Mouse (Mus musculus): ENCODE measurements around the gene Slx4. TPM values are rescaled to one million over a fixed set of nuclear protein-coding genes. Genes with fewer than 3 reads are reported as not detected.
A peak's percentile ranks its signal among the peaks of the same experiment; 100 is the strongest.
"Not testable (repeated sequence)": the region's sequence is repeated elsewhere in the genome, so short reads cannot be mapped to it uniquely, and the experiment has no call there.

Slx4 gene
- polyA plus RNA-seq, 1 experiment from 2014 or later, result 22.5 TPM

DNA sequence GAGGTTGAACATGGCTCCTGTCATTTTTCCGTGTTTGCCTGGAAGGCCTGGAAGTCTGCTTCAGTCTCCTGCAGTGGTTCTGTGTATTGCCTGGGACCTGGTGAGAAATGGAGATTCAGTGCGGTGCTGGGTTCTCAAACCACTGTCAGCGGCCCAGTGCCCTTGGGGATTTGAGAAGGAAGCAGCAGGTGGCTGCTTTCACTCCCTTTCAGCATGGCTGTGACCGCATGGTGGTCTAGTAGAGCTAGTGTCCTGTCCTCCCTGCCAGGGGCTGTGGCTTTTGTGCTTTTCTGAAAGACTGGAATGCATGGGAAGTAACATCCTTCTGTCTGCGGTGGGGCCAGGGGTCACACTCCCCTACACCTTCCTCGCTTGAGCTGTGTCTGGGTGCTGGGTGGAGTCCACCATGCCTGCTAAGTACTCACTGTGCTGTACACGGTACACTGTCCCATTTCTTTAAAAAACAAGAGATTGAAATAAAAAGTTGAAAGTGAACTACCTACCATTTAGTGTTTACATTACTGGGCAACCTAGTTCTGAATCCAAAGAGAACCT, 20.3 kb downstream of the Slx4 start:
- no peak overlapping the region for H3K4me3 ChIP-seq
- no peak overlapping the region for H3K27ac ChIP-seq (replicated peaks)
- no peaks in the 10 kb centered on the region for H3K4me1 ChIP-seq
- no peaks in the 10 kb centered on the region for H3K9me3 ChIP-seq (replicated peaks)
- H3K36me3 ChIP-seq, result peaks cover 100% of the 10 kb centered on the region
- no peak for DNase-seq (ENCODE audit: low spot score)
- H3K27me3 ChIP-seq (ENCODE audit: low read depth, poor library complexity, severe bottlenecking), result no peaks in the 10 kb centered on the region
- WGBS, result 56% methylated on average over 7 of the region's 7 CpGs

DNA sequence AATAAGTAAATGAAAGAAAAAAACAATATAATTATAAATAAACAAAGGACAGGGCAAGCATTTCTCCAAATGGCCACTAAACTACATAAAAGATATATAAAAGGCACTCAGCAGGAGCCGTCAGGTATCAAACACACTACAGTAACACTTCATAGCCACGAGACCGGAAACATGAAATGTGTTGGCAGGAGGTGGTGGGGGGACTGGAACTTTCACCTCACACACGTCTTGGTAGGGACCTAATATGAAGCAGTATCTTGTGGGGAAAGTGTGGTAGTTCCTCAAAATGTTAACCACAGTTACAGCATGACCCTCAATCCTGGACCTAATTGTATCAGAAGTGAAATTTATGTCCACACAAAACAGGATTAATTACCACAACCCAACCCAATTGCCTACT, 21.4 kb downstream of the Slx4 start:
- no peak for DNase-seq (ENCODE audit: low spot score)
- Histone ChIP-seq H3K27ac (replicated peaks) (no peak overlapping the region), H3K4me1 (no peaks in the 10 kb centered on the region), H3K27me3 (ENCODE audit: low read depth, poor library complexity, severe bottlenecking) (no peaks in the 10 kb centered on the region), H3K9me3 (replicated peaks) (no peaks in the 10 kb centered on the region), H3K36me3 (peaks cover 100% of the 10 kb centered on the region), H3K4me3 (no peak overlapping the region)
- WGBS, result 91% methylated on average over 4 of the region's 4 CpGs

DNA sequence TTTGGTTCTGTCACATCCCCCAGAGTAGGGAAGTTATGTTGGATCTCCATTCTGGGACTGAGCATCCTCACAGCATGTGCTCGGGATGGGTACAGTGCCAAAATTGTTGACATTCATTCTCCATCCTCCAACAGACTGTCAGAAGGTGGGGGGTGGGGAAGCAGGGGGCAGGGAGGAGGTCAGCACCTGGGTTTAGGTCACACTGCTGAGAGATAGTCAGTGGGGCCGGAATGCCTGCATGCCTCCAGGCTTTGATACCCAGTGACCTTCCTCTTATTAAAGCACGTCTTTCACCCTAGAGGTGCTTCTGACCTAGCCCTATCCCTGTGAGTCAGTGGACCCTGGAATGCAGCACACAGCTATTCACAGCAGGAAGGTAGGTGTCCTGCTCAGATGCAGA, 26.9 kb downstream of the Slx4 start:
- Histone ChIP-seq H3K9me3 (replicated peaks) (no peaks in the 10 kb centered on the region), H3K36me3 (peaks cover 45% of the 10 kb centered on the region), H3K27me3 (ENCODE audit: low read depth, poor library complexity, severe bottlenecking) (no peaks in the 10 kb centered on the region), H3K4me1 (no peaks in the 10 kb centered on the region; the same call in 1 of the 2 replicates), H3K4me3 (no peak overlapping the region), H3K27ac (replicated peaks) (no peak overlapping the region)
- 54% methylated on average over 3 of the region's 3 CpGs for WGBS
- DNase-seq (ENCODE audit: low spot score), result no peak

DNA sequence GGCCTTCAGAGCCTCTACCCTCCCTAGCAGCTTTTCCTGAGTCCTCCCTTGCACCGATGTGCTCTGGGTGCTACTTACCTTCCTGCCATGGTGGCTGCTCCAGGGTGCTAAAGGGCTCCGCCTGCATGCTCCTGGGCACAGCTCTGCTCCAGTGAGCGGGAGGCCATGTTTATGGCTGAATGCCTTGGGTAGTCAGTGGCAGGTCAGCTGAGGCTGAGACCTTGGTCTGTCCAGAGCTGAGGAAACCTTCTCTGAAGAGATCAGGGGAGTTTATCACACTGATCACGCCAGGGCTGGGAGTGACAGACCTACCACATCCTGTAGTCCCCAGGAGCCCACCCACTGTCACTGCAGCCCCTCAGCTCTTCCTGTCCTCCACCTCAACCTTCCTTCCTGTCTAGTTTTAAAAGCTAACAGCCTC, 27.3 kb downstream of the Slx4 start, which contains the start of gene Nlrc3:
Gene Nlrc3 (minus strand): TSS at position 382 of the 421 bp plus-strand sequence.
- H3K27me3 ChIP-seq (ENCODE audit: low read depth, poor library complexity, severe bottlenecking), result no peaks in the 10 kb centered on the region
- no peaks in the 10 kb centered on the region for H3K9me3 ChIP-seq (replicated peaks)
- 0 out of 2 replicates have a peak within 1 kb of the TSS, but pooled peaks have one; percentile 19 for H3K27ac ChIP-seq (replicated peaks)
- WGBS, result 79% methylated on average over 4 of the region's 4 CpGs
- peaks cover 41% of the 10 kb centered on the region for H3K36me3 ChIP-seq
- no peak within 1 kb of the TSS for H3K4me3 ChIP-seq
- no peak for DNase-seq (ENCODE audit: low spot score)
- no peaks in the 10 kb centered on the region; the same call in 1 of the 2 replicates for H3K4me1 ChIP-seq

DNA sequence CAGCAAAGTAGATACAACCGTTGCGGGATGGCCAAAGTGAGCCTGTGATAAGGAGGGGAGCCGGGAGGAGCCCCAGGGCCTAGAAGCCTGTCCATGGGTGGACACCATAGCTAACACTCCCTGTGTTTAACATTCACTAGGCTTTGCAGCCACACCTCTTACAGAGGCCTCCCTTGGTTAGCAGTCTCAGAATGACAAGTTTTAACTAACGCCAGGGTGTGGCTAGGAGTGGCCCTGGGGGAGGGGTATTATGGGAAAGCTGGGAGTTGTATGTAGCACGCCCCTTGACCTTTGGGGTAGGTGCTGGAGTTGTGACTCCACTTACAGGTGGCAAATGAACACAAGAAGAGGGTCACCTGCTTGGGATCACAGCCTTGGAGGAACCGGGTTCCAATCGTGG, 27.9 kb downstream of the Slx4 start:
- 86% methylated on average over 7 of the region's 7 CpGs for WGBS
- no peak overlapping the region for H3K27ac ChIP-seq (replicated peaks)
- no peak for DNase-seq (ENCODE audit: low spot score)

DNA sequence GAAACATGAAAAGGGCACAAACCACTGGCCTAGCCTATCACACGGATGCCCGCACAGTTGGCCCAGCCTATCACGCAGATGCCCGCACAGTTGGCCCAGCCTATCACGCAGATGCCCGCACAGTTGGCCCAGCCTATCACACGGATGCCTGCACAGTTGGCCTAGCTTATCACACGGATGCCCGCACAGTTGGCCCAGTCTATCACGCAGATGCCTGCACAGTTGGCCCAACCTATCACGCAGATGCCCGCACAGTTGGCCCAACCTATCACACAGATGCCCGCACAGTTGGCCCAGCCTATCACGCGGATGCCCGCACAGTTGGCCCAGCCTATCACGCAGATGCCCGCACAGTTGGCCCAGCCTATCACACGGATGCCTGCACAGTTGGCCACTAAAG, 29.1 kb downstream of the Slx4 start:
- WGBS, result 91% methylated on average over 19 of the region's 19 CpGs
- not testable (repeated sequence) for H3K4me3 ChIP-seq; H3K27me3 ChIP-seq (ENCODE audit: low read depth, poor library complexity, severe bottlenecking); H3K27ac ChIP-seq (replicated peaks); DNase-seq (ENCODE audit: low spot score); H3K4me1 ChIP-seq; H3K9me3 ChIP-seq (replicated peaks)
- peaks cover 23% of the 10 kb centered on the region for H3K36me3 ChIP-seq

More for the DNA sequence above, 27.9 kb downstream of the Slx4 start:
- H3K27me3 ChIP-seq (ENCODE audit: low read depth, poor library complexity, severe bottlenecking), result no peaks in the 10 kb centered on the region
- H3K4me1 ChIP-seq, result no peaks in the 10 kb centered on the region; the same call in 1 of the 2 replicates
- H3K9me3 ChIP-seq (replicated peaks), result no peaks in the 10 kb centered on the region
- no peak overlapping the region for H3K4me3 ChIP-seq
- peaks cover 35% of the 10 kb centered on the region for H3K36me3 ChIP-seq

DNA sequence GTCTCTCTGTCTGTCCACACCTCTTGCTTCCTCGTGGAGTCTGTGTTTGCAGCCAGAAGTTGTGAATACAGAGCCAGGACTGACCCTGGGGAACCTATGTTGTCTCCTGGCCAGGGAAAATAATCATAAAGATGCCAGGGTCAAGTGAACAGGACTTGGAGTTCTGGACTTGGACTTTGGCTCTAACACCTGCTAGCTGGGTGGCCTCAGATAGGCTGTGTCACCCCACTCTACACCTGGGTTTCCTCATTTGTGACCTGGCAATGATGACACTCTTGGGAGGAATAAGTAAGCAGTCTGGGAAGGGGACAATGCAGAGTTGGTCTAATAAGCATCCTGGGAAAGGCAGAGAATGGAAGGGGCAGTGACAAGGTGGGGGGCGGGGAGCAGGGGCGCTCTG, 38.0 kb downstream of the Slx4 start:
- H3K27ac ChIP-seq (replicated peaks), result no peak overlapping the region
- H3K4me1 ChIP-seq, result no peaks in the 10 kb centered on the region
- WGBS, result 88% methylated on average over 3 of the region's 3 CpGs
- no peaks in the 10 kb centered on the region for H3K36me3 ChIP-seq
- no peak for DNase-seq (ENCODE audit: low spot score)
- H3K9me3 ChIP-seq (replicated peaks), result no peaks in the 10 kb centered on the region
- no peaks in the 10 kb centered on the region for H3K27me3 ChIP-seq (ENCODE audit: low read depth, poor library complexity, severe bottlenecking)
- no peak overlapping the region for H3K4me3 ChIP-seq

DNA sequence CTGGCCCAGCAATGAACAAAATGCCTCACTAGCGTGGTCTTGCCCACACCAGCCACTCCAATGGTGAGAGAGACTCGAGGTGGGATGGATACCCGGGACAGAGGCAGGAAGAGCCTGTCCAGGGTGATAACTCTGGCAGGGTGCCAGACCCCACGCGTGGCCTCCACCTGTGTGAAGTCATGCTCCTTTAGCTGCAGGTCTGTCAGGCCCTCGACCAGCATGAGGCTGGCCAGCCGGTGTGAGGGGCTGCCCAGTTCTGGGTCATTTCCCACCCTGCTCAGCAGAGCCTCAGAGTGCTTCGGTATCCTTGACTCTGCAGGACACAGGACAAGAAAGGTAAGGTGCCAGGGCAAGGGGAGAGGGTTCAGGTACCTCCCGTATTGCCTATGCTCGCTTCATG, 38.6 kb downstream of the Slx4 start:
- 85% methylated on average over 10 of the region's 10 CpGs for WGBS
- DNase-seq (ENCODE audit: low spot score), result no peak
- no peaks in the 10 kb centered on the region for H3K27me3 ChIP-seq (ENCODE audit: low read depth, poor library complexity, severe bottlenecking)

DNA sequence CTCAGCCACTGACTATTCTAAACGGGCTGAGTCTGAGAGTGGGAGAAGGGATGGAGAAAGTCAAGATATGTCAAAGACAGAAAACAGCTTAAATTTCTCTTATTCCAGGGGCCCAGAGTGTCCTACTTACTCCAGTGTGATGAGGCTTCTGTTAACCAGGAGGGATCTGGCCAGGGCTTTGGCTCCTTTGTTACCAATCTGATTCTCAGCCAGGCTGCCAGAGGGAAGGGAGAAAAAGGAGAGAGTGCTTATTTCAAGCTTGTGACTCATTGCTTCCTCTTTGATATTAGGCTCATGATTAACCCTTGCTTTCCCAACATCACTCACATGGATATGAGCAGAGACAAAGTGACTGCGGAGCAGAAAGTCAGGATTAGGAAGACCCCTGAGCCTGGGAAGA, 44.3 kb downstream of the Slx4 start:
- WGBS, result 80% methylated on average over 2 of the region's 2 CpGs
- no peaks in the 10 kb centered on the region for H3K4me1 ChIP-seq
- no peak for DNase-seq (ENCODE audit: low spot score)

More for the DNA sequence above, 38.6 kb downstream of the Slx4 start:
- no peaks in the 10 kb centered on the region for H3K36me3 ChIP-seq
- no peak overlapping the region for H3K27ac ChIP-seq (replicated peaks)
- H3K4me1 ChIP-seq, result no peaks in the 10 kb centered on the region
- no peaks in the 10 kb centered on the region for H3K9me3 ChIP-seq (replicated peaks)
- H3K4me3 ChIP-seq, result no peak overlapping the region

DNA sequence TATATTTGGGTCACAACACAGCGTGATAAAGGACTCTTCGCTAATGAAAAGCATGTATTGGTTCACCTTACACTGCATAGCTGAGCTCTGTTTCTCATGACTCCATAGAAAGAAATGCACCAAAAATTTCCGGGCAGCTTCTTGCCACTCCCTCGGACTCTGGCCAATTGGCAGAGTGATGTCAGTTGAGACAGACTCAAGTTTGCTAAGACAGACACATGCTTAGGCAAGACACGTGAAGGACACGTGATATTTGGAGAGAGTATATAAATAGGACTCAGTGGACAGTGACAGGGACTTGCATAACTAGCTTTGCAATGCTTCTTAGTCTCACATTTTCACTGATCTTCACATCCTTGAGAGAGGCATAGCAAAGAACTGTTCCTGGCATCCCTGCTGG, 47.2 kb downstream of the Slx4 start:
- no peaks in the 10 kb centered on the region for H3K9me3 ChIP-seq (replicated peaks)
- WGBS, result 90% methylated on average over 6 of the region's 6 CpGs

More for the DNA sequence above, 44.3 kb downstream of the Slx4 start:
- Histone ChIP-seq H3K4me3 (no peak overlapping the region), H3K27ac (replicated peaks) (no peak overlapping the region), H3K36me3 (no peaks in the 10 kb centered on the region), H3K9me3 (replicated peaks) (no peaks in the 10 kb centered on the region), H3K27me3 (ENCODE audit: low read depth, poor library complexity, severe bottlenecking) (no peaks in the 10 kb centered on the region)

DNA sequence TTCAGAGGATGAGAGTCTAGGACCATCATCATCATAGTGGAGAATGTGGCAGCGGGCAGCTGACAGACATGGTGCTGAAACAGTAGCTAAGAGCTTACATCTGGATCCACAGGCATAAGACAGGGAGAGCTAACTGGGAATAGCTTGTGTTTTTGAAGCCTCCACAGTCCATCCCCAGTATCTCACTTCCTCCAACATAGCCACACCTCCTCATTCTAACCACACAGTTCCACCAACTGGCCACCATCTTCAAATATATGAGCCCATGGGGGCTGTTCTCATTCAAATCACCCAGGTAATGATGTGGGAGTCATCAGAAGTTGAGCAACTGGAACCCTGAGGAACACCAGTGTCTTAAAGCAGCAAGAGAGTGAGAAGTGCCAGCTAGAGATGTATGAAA, 52.4 kb downstream of the Slx4 start:
- H3K4me3 ChIP-seq, result no peak overlapping the region
- 91% methylated on average over 1 of the region's 1 CpGs for WGBS

More for the DNA sequence above, 47.2 kb downstream of the Slx4 start:
- H3K4me3 ChIP-seq, result no peak overlapping the region
- DNase-seq (ENCODE audit: low spot score), result no peak
- no peaks in the 10 kb centered on the region for H3K36me3 ChIP-seq
- no peaks in the 10 kb centered on the region for H3K4me1 ChIP-seq
- no peaks in the 10 kb centered on the region for H3K27me3 ChIP-seq (ENCODE audit: low read depth, poor library complexity, severe bottlenecking)
- no peak overlapping the region for H3K27ac ChIP-seq (replicated peaks)

DNA sequence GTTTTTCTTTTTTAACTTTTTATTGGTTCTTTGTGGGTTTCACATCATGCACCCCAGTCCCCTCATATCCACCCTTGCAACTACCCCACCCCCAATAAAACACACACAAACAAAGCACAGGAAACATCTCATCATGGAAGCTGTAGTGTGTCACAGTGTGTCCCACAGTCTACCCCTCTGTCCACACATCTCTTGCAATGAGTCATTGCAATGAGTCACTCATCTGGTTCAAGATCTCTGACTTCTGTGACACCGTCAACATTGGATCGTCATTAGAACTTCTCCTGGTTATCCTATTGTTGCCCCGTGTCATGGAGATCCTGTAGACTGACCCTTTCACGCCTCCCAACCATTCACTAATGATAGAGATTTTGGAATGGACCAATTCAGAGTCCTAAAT, 68.9 kb downstream of the Slx4 start:
- 91% methylated on average over 4 of the region's 4 CpGs for WGBS
- peaks cover 80% of the 10 kb centered on the region for H3K36me3 ChIP-seq
- DNase-seq (ENCODE audit: low spot score), result no peak

More for the DNA sequence above, 52.4 kb downstream of the Slx4 start:
- no peaks in the 10 kb centered on the region for H3K36me3 ChIP-seq
- no peaks in the 10 kb centered on the region for H3K4me1 ChIP-seq
- H3K9me3 ChIP-seq (replicated peaks), result no peaks in the 10 kb centered on the region
- DNase-seq (ENCODE audit: low spot score), result no peak
- H3K27ac ChIP-seq (replicated peaks), result no peak overlapping the region
- no peaks in the 10 kb centered on the region for H3K27me3 ChIP-seq (ENCODE audit: low read depth, poor library complexity, severe bottlenecking)

DNA sequence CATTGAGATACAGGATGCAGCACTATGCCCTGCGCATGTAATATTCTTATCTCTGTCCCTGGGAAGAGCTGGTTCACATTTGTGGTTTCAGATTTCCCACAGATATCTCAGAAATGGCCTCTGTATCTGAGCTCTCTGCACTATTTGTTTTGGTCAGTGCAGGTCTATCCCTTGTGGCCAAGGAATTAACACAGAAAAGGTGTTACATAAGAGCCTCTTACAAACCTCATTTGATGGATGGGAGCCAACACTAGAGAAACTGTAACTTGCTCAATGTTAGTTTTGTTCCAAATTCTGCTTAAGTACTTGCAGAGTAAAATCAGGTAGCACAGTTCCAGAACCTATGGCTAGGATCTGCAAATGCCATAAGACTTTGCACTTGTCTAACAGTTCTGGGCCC, 69.5 kb downstream of the Slx4 start:
- WGBS, result 91% methylated on average over 1 of the region's 1 CpGs
- no peak for DNase-seq (ENCODE audit: low spot score)
- Histone ChIP-seq H3K27me3 (ENCODE audit: low read depth, poor library complexity, severe bottlenecking) (no peaks in the 10 kb centered on the region), H3K4me1 (no peaks in the 10 kb centered on the region), H3K4me3 (no peak overlapping the region), H3K27ac (replicated peaks) (no peak overlapping the region), H3K9me3 (replicated peaks) (no peaks in the 10 kb centered on the region), H3K36me3 (peaks cover 84% of the 10 kb centered on the region)

More for the DNA sequence above, 68.9 kb downstream of the Slx4 start:
- Histone ChIP-seq H3K9me3 (replicated peaks) (no peaks in the 10 kb centered on the region), H3K4me1 (no peaks in the 10 kb centered on the region), H3K27ac (replicated peaks) (no peak overlapping the region), H3K4me3 (no peak overlapping the region), H3K27me3 (ENCODE audit: low read depth, poor library complexity, severe bottlenecking) (no peaks in the 10 kb centered on the region)

Data from midbrain, embryonic 10.5 days (tissue).